Comparison of ENCODE assay signal across 9 mouse cellular contexts in the genomic region with DNA sequence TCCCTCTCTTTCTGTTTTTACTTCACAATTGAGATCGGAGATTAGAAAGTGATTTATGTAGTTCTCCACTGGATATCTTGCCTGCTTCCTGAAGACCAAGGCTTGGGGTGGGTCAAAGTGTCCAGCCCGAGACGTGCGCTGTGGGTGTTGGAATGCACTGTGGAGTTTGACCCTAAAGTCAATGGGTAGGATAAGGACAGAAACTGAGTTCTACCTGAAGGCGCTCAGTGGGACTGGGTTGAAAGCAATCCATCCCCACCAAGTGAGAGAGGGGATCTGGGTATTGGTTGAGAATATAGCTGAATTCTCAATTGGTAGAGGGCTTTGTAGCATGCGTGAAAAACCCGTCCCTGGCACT. TPM values are rescaled to one million over a fixed set of nuclear protein-coding genes. Genes with fewer than 3 reads are reported as not detected.
DNase-seq lines count a peak whose midpoint lies in the region; ATAC-seq and TF ChIP-seq lines count a peak whose summit lies in the region.
"Had no signal": no experiment of that assay in that cellular context is flagged by ENCODE, and none has a peak within 500 bp of the region (broad histone marks: within the 10 kb centered on the region; RNA-seq: fewer than 3 reads in every experiment).

No protein-coding gene starts in this region.

- no peak for TF ChIP-seq CTCF in lung, embryonic 14.5 days (IDR thresholded peaks at IDR 0.05; ENCODE audit: low read depth)
- no peak for TF ChIP-seq CTCF in forebrain, postnatal 0 days (IDR thresholded peaks at IDR 0.05; ENCODE audit: low read depth)

- H3K4me3 ChIP-seq in lung, embryonic 14.5 days (ENCODE audit: low read depth, low read length) = peak overlapping the region; percentile 38; the same call in 1 of the 2 replicates
- H3K4me3 ChIP-seq in forebrain, postnatal 0 days (ENCODE audit: low read depth, low read length) = no peak overlapping the region
- H3K4me3 ChIP-seq in limb, embryonic 11.5 days (ENCODE audit: low read depth, low read length) = no peak overlapping the region
- peak overlapping the region; percentile 36 for H3K4me3 ChIP-seq in neural tube, embryonic 15.5 days (replicated peaks)

- no peak overlapping the region for H3K27ac ChIP-seq in lung, embryonic 14.5 days (ENCODE audit: low read depth)
- H3K27ac ChIP-seq in forebrain, postnatal 0 days (ENCODE audit: low read depth, low read length) = no peak overlapping the region; the same call in 1 of the 2 replicates
- H3K27ac ChIP-seq in limb, embryonic 11.5 days (replicated peaks; ENCODE audit: low read depth, low read length) = no peak overlapping the region
- no peak overlapping the region for H3K27ac ChIP-seq in neural tube, embryonic 15.5 days (replicated peaks)

- H3K4me1 ChIP-seq in lung, embryonic 14.5 days (ENCODE audit: insufficient read depth) = no peaks in the 10 kb centered on the region
- H3K4me1 ChIP-seq in forebrain, postnatal 0 days (ENCODE audit: insufficient read depth) = 0 out of 2 replicates have a peak, but pooled peaks cover 8% of the 10 kb centered on the region
- peaks cover 10% of the 10 kb centered on the region; the same call in 1 of the 2 replicates for H3K4me1 ChIP-seq in limb, embryonic 11.5 days (ENCODE audit: control insufficient read depth, insufficient read depth, low read length)
- peaks cover 20% of the 10 kb centered on the region for H3K4me1 ChIP-seq in neural tube, embryonic 15.5 days

- H3K36me3 ChIP-seq in lung, embryonic 14.5 days (ENCODE audit: insufficient read depth) = no peaks in the 10 kb centered on the region
- no peaks in the 10 kb centered on the region for H3K36me3 ChIP-seq in forebrain, postnatal 0 days (ENCODE audit: insufficient read depth)
- H3K36me3 ChIP-seq in limb, embryonic 11.5 days (ENCODE audit: control insufficient read depth, insufficient read depth, low read length) = no peaks in the 10 kb centered on the region
- no peaks in the 10 kb centered on the region for H3K36me3 ChIP-seq in neural tube, embryonic 15.5 days

- H3K9ac ChIP-seq in lung, embryonic 14.5 days = peak overlapping the region; percentile 38
- H3K9ac ChIP-seq in forebrain, postnatal 0 days = peak overlapping the region; percentile 39
- peak overlapping the region; percentile 55; the same call in 1 of the 2 replicates for H3K9ac ChIP-seq in limb, embryonic 11.5 days (ENCODE audit: low read length)
- peak overlapping the region; percentile 44 for H3K9ac ChIP-seq in neural tube, embryonic 15.5 days (replicated peaks)

- H3K9me3 ChIP-seq in lung, embryonic 14.5 days (ENCODE audit: low read depth, low read length) = no peaks in the 10 kb centered on the region
- H3K9me3 ChIP-seq in forebrain, postnatal 0 days (ENCODE audit: low read length) = no peaks in the 10 kb centered on the region
- H3K9me3 ChIP-seq in limb, embryonic 11.5 days (ENCODE audit: control insufficient read depth, low read length) = no peaks in the 10 kb centered on the region
- H3K9me3 ChIP-seq in neural tube, embryonic 15.5 days (replicated peaks) = no peaks in the 10 kb centered on the region

- peak overlapping the region; percentile 76 for H3K4me2 ChIP-seq in lung, embryonic 14.5 days
- H3K4me2 ChIP-seq in forebrain, postnatal 0 days (ENCODE audit: low read depth) = peak overlapping the region; percentile 62
- 0 out of 2 replicates have a peak overlapping the region, but pooled peaks have one; percentile 15 for H3K4me2 ChIP-seq in limb, embryonic 11.5 days (ENCODE audit: low read depth, severe bottlenecking)
- peak overlapping the region; percentile 67 for H3K4me2 ChIP-seq in neural tube, embryonic 15.5 days

- 42% methylated on average over 7 of the region's 7 CpGs for WGBS in lung, embryonic 14.5 days
- 60% methylated on average over 7 of the region's 7 CpGs for WGBS in forebrain, postnatal 0 days
- WGBS in limb, embryonic 11.5 days = 48% methylated on average over 7 of the region's 7 CpGs
- WGBS in neural tube, embryonic 15.5 days = 54% methylated on average over 7 of the region's 7 CpGs

- ATAC-seq in lung, embryonic 14.5 days (ENCODE audit: insufficient read depth) = peak; percentile 14; the same call in 1 of the 2 replicates
- no peak for ATAC-seq in forebrain, postnatal 0 days
- no peak for ATAC-seq in limb, embryonic 11.5 days (ENCODE audit: insufficient number of reproducible peaks, low FRiP score, low TSS enrichment, low read depth)
- ATAC-seq in neural tube, embryonic 15.5 days (ENCODE audit: low FRiP score) = peak; percentile 48; the same call in 1 of the 2 replicates

- no peaks in the 10 kb centered on the region for H3K27me3 ChIP-seq in lung, embryonic 14.5 days (ENCODE audit: insufficient read depth, low read length)
- H3K27me3 ChIP-seq in forebrain, postnatal 0 days (ENCODE audit: insufficient read depth, low read length) = no peaks in the 10 kb centered on the region
- no peaks in the 10 kb centered on the region for H3K27me3 ChIP-seq in limb, embryonic 11.5 days (ENCODE audit: control insufficient read depth, insufficient read depth, low read length)
- H3K27me3 ChIP-seq in neural tube, embryonic 15.5 days (replicated peaks) = no peaks in the 10 kb centered on the region
- H3K27me3 ChIP-seq: Patski had no signal

- no peak for DNase-seq in lung, embryonic 14.5 days
- no peak for DNase-seq in lung, adult 18-20 months
- no peak for DNase-seq in forebrain, postnatal 0 days
- DNase-seq in limb, embryonic 11.5 days (ENCODE audit: low spot score) = no peak
- DNase-seq in spleen, adult 12 weeks (ENCODE audit: low spot score) = no peak
- DNase-seq in layer of hippocampus, adult 18-20 months (ENCODE audit: low spot score in 2 of 2) = no peak
- DNase-seq in gastrocnemius, adult 8-10 months (ENCODE audit: low spot score in 2 of 2) = no peak

RNA-seq across cellular contexts. Expression of gene Gnai2, which starts 10.0 kb away (rescaled TPM):
- polyA plus RNA-seq in lung, embryonic 14.5 days (2014; fragmentation: Nextera tagmentation; extraction: Ambion mirVana) = 408 and 419 TPM in 2 replicates
- total RNA-seq in forebrain, postnatal 0 days (2014; rRNA removed) = 200 and 223 TPM in 2 replicates
- 267 and 287 TPM in 2 replicates for polyA plus RNA-seq in forebrain, postnatal 0 days (2015; fragmentation: Nextera tagmentation; extraction: Ambion mirVana)
- 336 and 358 TPM in 2 replicates for polyA plus RNA-seq in limb, embryonic 11.5 days (2014; fragmentation: Nextera tagmentation; extraction: Ambion mirVana)
- polyA plus RNA-seq in neural tube, embryonic 15.5 days (2015; fragmentation: Nextera tagmentation; extraction: Ambion mirVana) = 262 and 325 TPM in 2 replicates
- 100 to 1,000 TPM; 228 to 231 TPM for total RNA-seq in layer of hippocampus, adult 18-20 months (2021)
- 10 to 100 TPM; 62.4 to 78.5 (median 71.2) TPM for total RNA-seq in gastrocnemius, adult 8-10 months (2022)

RNA-seq across cellular contexts. Expression of gene Slc38a3, which starts 24.2 kb away (rescaled TPM):
- 3.6 and 4.8 TPM in 2 replicates for polyA plus RNA-seq in lung, embryonic 14.5 days (2014; fragmentation: Nextera tagmentation; extraction: Ambion mirVana)
- 43.5 and 60.9 TPM in 2 replicates for total RNA-seq in forebrain, postnatal 0 days (2014; rRNA removed)
- 38.7 and 39.8 TPM in 2 replicates for polyA plus RNA-seq in forebrain, postnatal 0 days (2015; fragmentation: Nextera tagmentation; extraction: Ambion mirVana)
- 3.4 and 4.1 TPM in 2 replicates for polyA plus RNA-seq in limb, embryonic 11.5 days (2014; fragmentation: Nextera tagmentation; extraction: Ambion mirVana)
- polyA plus RNA-seq in neural tube, embryonic 15.5 days (2015; fragmentation: Nextera tagmentation; extraction: Ambion mirVana) = 35.1 and 35.4 TPM in 2 replicates
- 10 to 100 TPM; 57.8 to 62.6 TPM for total RNA-seq in layer of hippocampus, adult 18-20 months (2021)
- total RNA-seq in gastrocnemius, adult 8-10 months (2022) = 10 to 100 TPM; 37.4 to 49.3 (median 45.9) TPM

RNA-seq across cellular contexts. Expression of gene Gnat1, which starts 34.4 kb away (rescaled TPM):
- polyA plus RNA-seq in lung, embryonic 14.5 days (2014; fragmentation: Nextera tagmentation; extraction: Ambion mirVana) = 0.72 and 0.89 TPM in 2 replicates
- 0.24 TPM in 1 of 2 replicates, not detected in the other for total RNA-seq in forebrain, postnatal 0 days (2014; rRNA removed)
- 0.73 and 1.8 TPM in 2 replicates for polyA plus RNA-seq in forebrain, postnatal 0 days (2015; fragmentation: Nextera tagmentation; extraction: Ambion mirVana)
- polyA plus RNA-seq in limb, embryonic 11.5 days (2014; fragmentation: Nextera tagmentation; extraction: Ambion mirVana) = 1.7 and 1.8 TPM in 2 replicates
- 2.5 and 2.9 TPM in 2 replicates for polyA plus RNA-seq in neural tube, embryonic 15.5 days (2015; fragmentation: Nextera tagmentation; extraction: Ambion mirVana)
- not detected for total RNA-seq in layer of hippocampus, adult 18-20 months (2021)
- total RNA-seq in gastrocnemius, adult 8-10 months (2022) = not detected

RNA-seq across cellular contexts. Expression of gene Sema3b, which starts 36.1 kb away (rescaled TPM):
- 5.1 and 5.3 TPM in 2 replicates for polyA plus RNA-seq in lung, embryonic 14.5 days (2014; fragmentation: Nextera tagmentation; extraction: Ambion mirVana)
- total RNA-seq in forebrain, postnatal 0 days (2014; rRNA removed) = 6.5 and 6.6 TPM in 2 replicates
- 3.9 and 4.4 TPM in 2 replicates for polyA plus RNA-seq in forebrain, postnatal 0 days (2015; fragmentation: Nextera tagmentation; extraction: Ambion mirVana)
- 3.4 and 3.7 TPM in 2 replicates for polyA plus RNA-seq in limb, embryonic 11.5 days (2014; fragmentation: Nextera tagmentation; extraction: Ambion mirVana)
- polyA plus RNA-seq in neural tube, embryonic 15.5 days (2015; fragmentation: Nextera tagmentation; extraction: Ambion mirVana) = 6.6 and 9.7 TPM in 2 replicates
- total RNA-seq in layer of hippocampus, adult 18-20 months (2021) = 1 to 10 TPM; 1.5 to 2.5 TPM
- 10 to 100 TPM in 2 of 4 experiments, 1 to 10 TPM in 2; 8.7 to 12.4 (median 10.1) TPM for total RNA-seq in gastrocnemius, adult 8-10 months (2022)

RNA-seq across cellular contexts. Expression of gene Ifrd2, which starts 57.7 kb away (rescaled TPM):
- polyA plus RNA-seq in lung, embryonic 14.5 days (2014; fragmentation: Nextera tagmentation; extraction: Ambion mirVana) = 57.9 and 64.6 TPM in 2 replicates
- total RNA-seq in forebrain, postnatal 0 days (2014; rRNA removed) = 11.7 and 13.8 TPM in 2 replicates
- 6.2 and 7.4 TPM in 2 replicates for polyA plus RNA-seq in forebrain, postnatal 0 days (2015; fragmentation: Nextera tagmentation; extraction: Ambion mirVana)
- polyA plus RNA-seq in limb, embryonic 11.5 days (2014; fragmentation: Nextera tagmentation; extraction: Ambion mirVana) = 47.6 and 49.0 TPM in 2 replicates
- 14.4 and 25.2 TPM in 2 replicates for polyA plus RNA-seq in neural tube, embryonic 15.5 days (2015; fragmentation: Nextera tagmentation; extraction: Ambion mirVana)
- 10 to 100 TPM; 12.5 to 13.2 TPM for total RNA-seq in layer of hippocampus, adult 18-20 months (2021)
- 10 to 100 TPM; 51.3 to 56.2 (median 54.0) TPM for total RNA-seq in gastrocnemius, adult 8-10 months (2022)

Comparison
In these comparisons a context has a peak if more than half of its experiments do, and no peak if none do; other contexts are left out.
1. ATAC-seq: peak in lung, embryonic 14.5 days (single experiment) and neural tube, embryonic 15.5 days (single experiment); none in forebrain, postnatal 0 days (single experiment) and limb, embryonic 11.5 days (single experiment).
2. H3K4me2 ChIP-seq: peak in every context shown above with its lines; median percentile 76 in lung, embryonic 14.5 days; 67 in neural tube, embryonic 15.5 days; 62 in forebrain, postnatal 0 days; 15 in limb, embryonic 11.5 days.
3. H3K4me3 ChIP-seq: peak in lung, embryonic 14.5 days (single experiment) and neural tube, embryonic 15.5 days (single experiment); none in forebrain, postnatal 0 days (single experiment) and limb, embryonic 11.5 days (single experiment).
4. Peak in every context shown above with its lines, with median percentiles within 50 percentile points of each other: H3K9ac ChIP-seq.